Mouse (Mus musculus) myocyte (in vitro differentiated cells): ENCODE data around the gene Atp6v1fnb. TPM values are rescaled to one million over a fixed set of nuclear protein-coding genes. Genes with fewer than 3 reads are reported as not detected.
A peak's percentile ranks its signal among the peaks of the same experiment; 100 is the strongest.

Experiments
- H3K27me3 ChIP-seq: one replicate; pipeline ENCODE4 v1.6.1; 2011; ENCODE audit not compliant: control insufficient read depth, insufficient read depth, insufficient read length
- H3K36me3 ChIP-seq: one replicate; pipeline ENCODE4 v1.6.1; 2011; ENCODE audit not compliant: control insufficient read depth, insufficient read depth
- H3K4me2 ChIP-seq: one replicate; pipeline ENCODE4 v1.6.1; 2011; ENCODE audit warnings: low read depth, control low read depth
- H3K4me3 ChIP-seq: one replicate; pipeline ENCODE4 v1.5.1; 2011; ENCODE audit warnings: mild to moderate bottlenecking, control low read depth, moderate library complexity
- H3K79me2 ChIP-seq: one replicate; pipeline ENCODE4 v1.6.1; 2011; ENCODE audit not compliant: control insufficient read depth, insufficient read depth
- H3ac ChIP-seq: one replicate; pipeline ENCODE4 v1.6.1; 2011; ENCODE audit not compliant: control insufficient read depth, insufficient read length
- CEBPB ChIP-seq: IDR thresholded peaks from 2 replicates; pipeline ENCODE4 v1.6.1; 2011; ENCODE audit warnings: mild to moderate bottlenecking, moderate library complexity; ENCODE audit not compliant: poor library complexity, insufficient read depth, severe bottlenecking
- E2F4 ChIP-seq: IDR thresholded peaks from one replicate; pipeline ENCODE4 v1.6.1; 2011; ENCODE audit warnings: mild to moderate bottlenecking, control low read depth, moderate library complexity; ENCODE audit not compliant: insufficient read depth
- MAX ChIP-seq: IDR thresholded peaks from one replicate; pipeline ENCODE4 v1.6.1; 2011; ENCODE audit warnings: low read depth, mild to moderate bottlenecking, control low read depth
- MYOD1 ChIP-seq, 3 experiments: IDR thresholded peaks; one replicate each; pipeline ENCODE4 v1.6.1; 2011; ENCODE audit warnings: control low read depth in 2 of 3, low read depth in 2 of 3, mild to moderate bottlenecking in 2 of 3, moderate library complexity in 1 of 3; ENCODE audit not compliant: insufficient read length in 2 of 3, control insufficient read depth in 1 of 3
- MYOG ChIP-seq, 3 experiments: IDR thresholded peaks; one replicate each; pipeline ENCODE4 v1.6.1; 2011; ENCODE audit warnings: control low read depth in 2 of 3, low read depth in 2 of 3, mild to moderate bottlenecking in 2 of 3; ENCODE audit not compliant: insufficient read length in 2 of 3, control insufficient read depth in 1 of 3, insufficient read depth in 1 of 3
- POLR2A ChIP-seq: IDR thresholded peaks from one replicate; pipeline ENCODE4 v1.6.1; 2011; ENCODE audit warnings: low read depth, mild to moderate bottlenecking, control low read depth, moderate library complexity; ENCODE audit not compliant: insufficient read length
- POLR2AphosphoS2 ChIP-seq: IDR thresholded peaks from one replicate; pipeline ENCODE4 v1.6.1; 2011; ENCODE audit warnings: low read depth, control low read depth; ENCODE audit not compliant: insufficient read length
- REST ChIP-seq: IDR thresholded peaks from one replicate; pipeline ENCODE4 v1.6.1; 2011; ENCODE audit warnings: mild to moderate bottlenecking, control low read depth, moderate library complexity; ENCODE audit not compliant: insufficient read depth, insufficient read length
- SRF ChIP-seq: IDR thresholded peaks from one replicate; pipeline ENCODE4 v1.6.1; 2011; ENCODE audit warnings: low read depth; ENCODE audit not compliant: control insufficient read depth, insufficient read length
- TCF12 ChIP-seq: IDR thresholded peaks from one replicate; pipeline ENCODE4 v1.6.1; 2011; ENCODE audit warnings: mild to moderate bottlenecking, control low read depth; ENCODE audit not compliant: poor library complexity, insufficient read depth, severe bottlenecking
- TCF3 ChIP-seq: IDR thresholded peaks from one replicate; pipeline ENCODE4 v1.6.1; 2011; ENCODE audit warnings: low read depth, control low read depth; ENCODE audit not compliant: insufficient read length
- USF1 ChIP-seq: IDR thresholded peaks from one replicate; pipeline ENCODE4 v1.6.1; 2011; ENCODE audit warnings: low read depth, mild to moderate bottlenecking, control low read depth, moderate library complexity
- polyA plus RNA-seq: library from polyadenylated mRNA; unstranded; fragments of >200 nt; fragmentation: generic; extraction: Trizol; gene quantifications from one replicate; pipeline ENCODE4 v1.2.1, GENCODE M21; 2012; ENCODE audit warnings: missing spikeins

Gene Atp6v1fnb
- polyA plus RNA-seq, 1 experiment = not detected

DNA sequence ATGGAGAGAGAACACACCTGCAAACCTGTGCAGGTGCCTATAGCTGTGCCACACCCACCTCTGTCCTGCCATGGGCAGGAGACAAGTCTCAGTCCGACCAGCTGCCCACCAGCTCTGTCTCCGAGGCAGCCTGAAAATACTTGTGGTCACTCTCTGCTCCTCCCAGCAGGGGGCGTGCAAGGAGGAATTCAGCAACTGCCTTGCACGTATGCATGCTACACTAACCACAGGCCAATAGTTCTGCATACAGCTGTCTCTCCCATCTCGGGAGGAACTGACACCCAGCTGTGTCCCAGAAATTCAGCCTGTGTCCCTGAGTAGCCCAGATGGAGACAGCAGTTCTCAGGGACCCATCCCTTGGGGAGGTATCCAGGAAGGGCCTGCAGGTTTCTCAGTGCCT is 45.9 kb downstream of the Atp6v1fnb start:
- H3K4me2 ChIP-seq = no peak overlapping the region
- H3K27me3 ChIP-seq = no peaks in the 10 kb centered on the region
- no peak overlapping the region for H3K4me3 ChIP-seq
- TF ChIP-seq TCF3 = peak; percentile 74
- peak; percentile 50 for TF ChIP-seq SRF
- TF ChIP-seq MYOD1 (IDR thresholded peaks at IDR 0.05; ENCODE audit: control insufficient read depth in 1 of 3, insufficient read length in 2 of 3, low read depth in 2 of 3) = peak; percentile 98 to 99 (median 99)
- TF ChIP-seq POLR2A = no peak
- TF ChIP-seq POLR2AphosphoS2 = no peak
- TF ChIP-seq MYOG (IDR thresholded peaks at IDR 0.05; ENCODE audit: control insufficient read depth in 1 of 3, insufficient read depth in 1 of 3, insufficient read length in 2 of 3, low read depth in 2 of 3) = peak; percentile 70 to 92 (median 90)
- peak; percentile 73 for TF ChIP-seq TCF12
- no peak overlapping the region for H3ac ChIP-seq
- H3K79me2 ChIP-seq = no peaks in the 10 kb centered on the region
- no peaks in the 10 kb centered on the region for H3K36me3 ChIP-seq

DNA sequence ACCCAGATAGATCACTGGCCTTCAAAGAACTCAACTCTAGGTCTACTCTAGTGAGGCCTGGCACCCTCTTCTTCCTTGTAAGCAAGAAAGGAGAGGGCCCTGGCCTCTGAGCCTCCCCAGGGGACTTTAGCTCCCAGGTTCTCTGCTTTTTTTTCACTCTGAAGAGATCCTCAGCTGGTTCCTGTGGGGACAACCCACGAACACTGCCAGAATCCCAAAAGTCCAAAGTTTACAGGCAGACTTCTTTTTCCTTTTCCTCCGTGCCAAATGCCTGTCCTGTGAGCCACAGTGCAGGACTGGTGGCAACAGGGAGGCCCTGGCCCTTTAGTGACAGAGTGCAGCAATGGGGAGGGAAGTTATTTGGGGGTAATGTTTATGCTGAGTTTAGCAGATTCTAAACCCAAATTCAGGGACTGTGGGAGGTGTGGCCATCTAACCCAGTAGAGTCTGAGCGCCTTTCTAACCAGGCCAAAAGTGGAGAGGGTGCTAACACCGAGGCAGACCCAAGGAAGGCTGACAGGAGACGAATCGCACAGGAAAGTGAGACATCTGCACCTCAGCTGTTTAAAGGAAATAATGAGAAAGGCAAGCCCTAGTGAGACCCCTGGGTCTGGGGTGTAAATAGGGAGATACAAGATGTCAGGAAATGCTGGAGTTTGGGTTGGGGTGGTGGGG is 51.5 kb downstream of the Atp6v1fnb start:
- Histone ChIP-seq H3K79me2 (no peaks in the 10 kb centered on the region), H3ac (no peak overlapping the region)
- TF ChIP-seq E2F4 = no peak
- TF ChIP-seq TCF3 = no peak
- no peak for TF ChIP-seq USF1
- TF ChIP-seq POLR2AphosphoS2 = no peak
- no peak for TF ChIP-seq MYOD1 (IDR thresholded peaks at IDR 0.05; ENCODE audit: control insufficient read depth in 1 of 3, insufficient read length in 2 of 3, low read depth in 2 of 3)
- no peak for TF ChIP-seq MAX
- no peak for TF ChIP-seq CEBPB
- no peak for TF ChIP-seq TCF12
- no peak for TF ChIP-seq POLR2A
- TF ChIP-seq MYOG (IDR thresholded peaks at IDR 0.05; ENCODE audit: control insufficient read depth in 1 of 3, insufficient read depth in 1 of 3, insufficient read length in 2 of 3, low read depth in 2 of 3) = no peak
- TF ChIP-seq REST = no peak
- no peak for TF ChIP-seq SRF

More for the DNA sequence above, 51.5 kb downstream of the Atp6v1fnb start:
- no peaks in the 10 kb centered on the region for H3K36me3 ChIP-seq
- H3K4me2 ChIP-seq = no peak overlapping the region
- H3K27me3 ChIP-seq = peaks cover 12% of the 10 kb centered on the region
- no peak overlapping the region for H3K4me3 ChIP-seq

Other genes starting within 250 kb of the Atp6v1fnb start
- 15.5 TPM for gene Hilpda, start 198.9 kb upstream of the Atp6v1fnb start, polyA plus RNA-seq
- gene Fam71f2, start 191.8 kb upstream of the Atp6v1fnb start, polyA plus RNA-seq = 0.47 TPM
- 0.47 TPM for gene Fam71f1, start 152.3 kb upstream of the Atp6v1fnb start, polyA plus RNA-seq
- gene Calu, start 123.4 kb upstream of the Atp6v1fnb start, polyA plus RNA-seq = 183 TPM
- 0.17 TPM for gene Opn1sw, start 83.0 kb upstream of the Atp6v1fnb start, polyA plus RNA-seq
- gene Ccdc136, start 75.1 kb upstream of the Atp6v1fnb start, polyA plus RNA-seq = 16.7 TPM
- gene Flnc, start 38.2 kb upstream of the Atp6v1fnb start, polyA plus RNA-seq = 268 TPM
- gene Atp6v1f, start 3.7 kb upstream of the Atp6v1fnb start, polyA plus RNA-seq = 242 TPM
- 0.26 TPM for gene Kcp, start 36.5 kb downstream of the Atp6v1fnb start, polyA plus RNA-seq
- gene Irf5, start 55.2 kb downstream of the Atp6v1fnb start, polyA plus RNA-seq = 0.32 TPM
- gene Tnpo3, start 138.4 kb downstream of the Atp6v1fnb start, polyA plus RNA-seq = 25.6 TPM
- 8.6 TPM for gene Tspan33, start 222.8 kb downstream of the Atp6v1fnb start, polyA plus RNA-seq